Mouse (Mus musculus) heart, embryonic 12.5 days (tissue): ENCODE measurements at regions not wholly inside any gene's neighbourhood (a gene's known extent, or its start where the extent isn't known, plus 50 kb on each side); places are given as distances from the start of the nearest gene placed in this dataset.
A peak's percentile ranks its signal among the peaks of the same experiment; 100 is the strongest.

Experiments
- ATAC-seq: fragments of 200-750 bp; cut with Nextera tagmentation; 2 replicates; pipeline ENCODE4 v1.8.0; 2017; ENCODE audit warnings: moderate TSS enrichment, moderate library complexity; ENCODE audit not compliant: insufficient number of reproducible peaks, low FRiP score
- H3K27ac ChIP-seq: fragments of 300-500 bp; sonication (generic); 2 replicates; pipeline ENCODE4 v1.5.1; 2016; ENCODE audit warnings: mild to moderate bottlenecking, moderate library complexity; ENCODE audit not compliant: poor library complexity, severe bottlenecking
- H3K27me3 ChIP-seq: fragments of 300-500 bp; sonication (generic); replicated peaks from 2 replicates; pipeline ENCODE4 v1.6.1; 2016; ENCODE audit warnings: mild to moderate bottlenecking, moderate library complexity
- H3K36me3 ChIP-seq: fragments of 300-500 bp; sonication (generic); 2 replicates; pipeline ENCODE4 v1.6.1; 2016; ENCODE audit warnings: mild to moderate bottlenecking, moderate library complexity
- H3K4me1 ChIP-seq: fragments of 300-500 bp; sonication (generic); replicated peaks from 2 replicates; pipeline ENCODE4 v1.6.1; 2016; ENCODE audit warnings: mild to moderate bottlenecking
- H3K4me2 ChIP-seq: fragments of 300-500 bp; sonication (generic); 2 replicates; pipeline ENCODE4 v1.6.1; 2016; ENCODE audit warnings: mild to moderate bottlenecking, moderate library complexity
- H3K4me3 ChIP-seq: fragments of 300-500 bp; sonication (generic); 2 replicates; pipeline ENCODE4 v1.5.1; 2016; ENCODE audit warnings: mild to moderate bottlenecking
- H3K9ac ChIP-seq: fragments of 300-500 bp; sonication (generic); 2 replicates; pipeline ENCODE4 v1.6.1; 2016; ENCODE audit warnings: mild to moderate bottlenecking, moderate library complexity
- H3K9me3 ChIP-seq: fragments of 300-500 bp; sonication (generic); replicated peaks from 2 replicates; pipeline ENCODE4 v1.6.1; 2016; ENCODE audit warnings: mild to moderate bottlenecking, moderate library complexity
- WGBS: fragments of 180-500 bp; shearing (Covaris S2); methylation state at CpG from one replicate; pipeline ENCODE4 v1.1.7; 2016; 5-methylcytosine and 5-hydroxymethylcytosine counted together

DNA sequence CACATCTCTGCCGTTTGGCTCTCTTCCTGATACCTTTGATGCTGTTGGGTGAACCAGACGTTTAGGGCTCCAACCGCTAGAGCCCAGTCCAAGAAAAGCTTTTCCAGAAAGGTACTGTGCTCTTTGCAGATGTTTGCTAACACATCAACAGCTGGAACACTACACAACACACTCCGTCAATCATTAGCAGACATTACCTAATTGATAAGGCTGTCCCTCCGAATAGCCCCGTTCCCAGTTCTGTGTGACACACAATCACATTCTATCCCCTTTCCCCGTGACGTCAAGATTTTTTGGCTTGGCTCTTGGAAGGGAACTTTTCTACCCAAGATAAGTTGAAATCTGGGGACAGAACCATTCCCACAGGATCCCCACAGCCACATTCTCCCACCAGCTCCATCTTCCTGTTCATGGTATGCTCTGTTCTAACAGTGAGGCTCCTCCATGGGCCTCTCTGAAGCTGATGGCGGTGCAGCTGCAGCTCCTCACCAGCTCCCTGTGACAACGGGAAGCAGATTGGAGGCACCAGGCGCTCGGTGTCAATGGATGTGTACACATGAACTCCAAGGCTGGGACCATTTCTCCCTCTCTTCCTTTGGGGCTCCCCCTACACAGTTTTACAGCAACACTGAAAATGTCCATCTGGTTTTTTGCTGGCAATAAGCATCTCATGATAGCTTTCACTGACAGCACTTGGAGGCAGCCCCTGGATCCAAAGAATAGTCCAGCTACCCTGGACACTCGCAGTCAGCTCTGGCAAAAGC lies 122.6 kb upstream of the Tbx20 start:
- 38% methylated on average over 13 of the region's 13 CpGs for WGBS
- H3K9me3 ChIP-seq, result 0 out of 2 replicates have a peak, but pooled peaks cover 2% of the 10 kb centered on the region
- ATAC-seq, result peak; percentile 69
- H3K4me1 ChIP-seq, result peaks cover 29% of the 10 kb centered on the region
- no peaks in the 10 kb centered on the region for H3K27me3 ChIP-seq
- no peak overlapping the region for H3K4me2 ChIP-seq
- H3K27ac ChIP-seq, result peak overlapping the region; percentile 74
- H3K4me3 ChIP-seq, result no peak overlapping the region
- no peaks in the 10 kb centered on the region for H3K36me3 ChIP-seq
- no peak overlapping the region for H3K9ac ChIP-seq

DNA sequence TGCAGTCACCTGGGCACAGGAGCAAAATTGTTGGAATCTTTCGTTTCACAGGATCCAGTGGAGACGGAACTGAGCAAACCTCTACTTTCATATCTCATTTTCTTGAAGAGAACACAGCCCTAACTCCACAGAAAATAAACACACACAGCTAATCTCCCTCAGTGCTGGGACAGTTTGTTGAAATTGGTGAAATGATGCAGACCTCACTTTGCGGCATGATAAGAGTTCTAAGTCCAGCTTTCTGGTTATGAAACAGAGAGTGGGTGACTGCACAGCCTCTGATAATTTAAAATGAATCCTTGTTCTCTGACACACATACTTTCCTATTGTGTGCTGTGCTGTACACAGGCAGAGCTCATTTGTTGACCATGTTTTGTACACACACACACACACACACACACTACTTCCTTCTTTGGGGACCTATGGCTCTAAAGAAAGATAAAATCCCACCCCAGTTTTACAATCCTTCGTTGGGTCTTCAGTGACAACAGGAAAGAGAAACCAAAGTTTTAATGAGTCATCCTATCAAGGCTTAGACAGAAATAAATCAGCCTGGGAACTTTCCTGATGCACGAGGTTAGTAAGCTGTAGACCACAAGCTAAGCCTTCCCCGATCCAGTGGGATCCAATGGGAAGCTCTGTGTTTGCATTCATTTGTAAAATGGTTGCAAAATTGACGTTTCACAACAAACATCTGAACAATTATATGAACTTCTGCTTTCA lies 125.3 kb upstream of the Tbx20 start:
- peak overlapping the region; percentile 72 for H3K27ac ChIP-seq
- WGBS, result 37% methylated on average over 7 of the region's 7 CpGs
- H3K9me3 ChIP-seq, result 0 out of 2 replicates have a peak, but pooled peaks cover 2% of the 10 kb centered on the region
- no peak overlapping the region for H3K9ac ChIP-seq
- no peak overlapping the region for H3K4me3 ChIP-seq
- peaks cover 38% of the 10 kb centered on the region for H3K4me1 ChIP-seq
- H3K4me2 ChIP-seq, result no peak overlapping the region
- H3K27me3 ChIP-seq, result no peaks in the 10 kb centered on the region
- H3K36me3 ChIP-seq, result no peaks in the 10 kb centered on the region
- peak; percentile 5; the same call in 1 of the 2 replicates for ATAC-seq

DNA sequence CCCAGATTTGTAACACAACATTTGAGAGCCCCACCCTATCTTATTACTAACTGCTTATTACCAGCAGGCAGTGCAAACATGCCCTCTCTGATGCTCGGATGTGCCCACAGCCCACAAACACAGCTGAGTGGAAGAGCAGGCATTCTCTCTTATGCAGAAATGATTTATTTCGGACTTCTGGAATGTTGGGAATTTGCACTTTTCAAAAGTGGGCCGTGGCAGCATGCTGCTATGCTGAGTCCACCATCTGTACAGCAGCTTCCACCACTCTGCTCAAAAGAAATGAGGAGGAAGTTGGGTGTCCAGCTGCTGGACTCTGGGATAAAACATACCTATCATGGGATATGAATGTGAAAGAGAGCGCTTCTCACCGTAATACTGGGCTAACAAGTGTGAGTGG lies 129.6 kb upstream of the Tbx20 start:
- 52% methylated on average over 5 of the region's 5 CpGs for WGBS
- H3K4me2 ChIP-seq, result no peak overlapping the region
- no peaks in the 10 kb centered on the region for H3K27me3 ChIP-seq
- ATAC-seq, result no peak
- no peak overlapping the region for H3K4me3 ChIP-seq
- peaks cover 31% of the 10 kb centered on the region for H3K4me1 ChIP-seq
- H3K27ac ChIP-seq, result no peak overlapping the region
- H3K36me3 ChIP-seq, result no peaks in the 10 kb centered on the region
- no peak overlapping the region for H3K9ac ChIP-seq
- no peaks in the 10 kb centered on the region for H3K9me3 ChIP-seq

DNA sequence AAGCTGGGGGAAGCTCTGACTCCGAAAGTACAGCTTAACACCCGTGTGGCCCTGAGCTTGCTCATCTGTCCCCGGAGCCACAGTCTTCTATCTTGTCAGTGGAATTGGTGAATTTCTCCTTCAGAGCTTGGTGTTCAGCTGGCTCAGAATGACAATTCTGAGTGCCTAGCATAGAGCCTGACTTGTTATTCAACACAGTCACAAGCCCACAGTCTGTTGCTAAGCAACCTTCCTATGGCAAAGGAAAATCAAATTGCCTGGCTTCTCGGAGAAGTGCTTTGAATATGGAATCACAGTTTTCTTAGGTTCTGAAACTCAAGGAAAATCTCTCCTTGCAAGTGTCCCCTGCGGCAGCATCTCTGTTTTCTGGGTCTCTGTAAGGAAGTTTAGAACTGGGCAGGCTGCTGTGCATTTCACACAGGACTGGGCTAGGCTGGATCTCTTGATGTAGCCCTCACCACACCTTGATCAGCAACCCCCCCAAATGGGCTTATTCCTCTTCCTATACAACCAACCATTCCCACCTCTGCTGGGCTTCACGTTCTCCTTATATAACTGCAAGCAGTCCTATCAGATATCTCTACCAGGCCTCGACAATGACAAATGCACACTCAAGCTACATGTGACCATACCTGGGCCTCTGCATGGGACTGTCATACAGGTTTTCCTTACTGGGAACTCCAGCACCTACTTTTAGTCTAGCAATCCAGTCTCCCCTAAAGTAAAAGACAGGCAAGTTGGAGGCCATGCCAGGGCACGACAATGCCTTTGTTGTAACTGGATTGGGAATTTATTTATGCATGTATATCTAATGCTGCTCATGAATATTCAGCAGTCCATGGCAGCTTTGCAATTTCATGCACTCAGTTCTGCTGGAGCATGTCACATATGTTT lies 135.2 kb upstream of the Tbx20 start:
- H3K9ac ChIP-seq, result no peak overlapping the region
- no peaks in the 10 kb centered on the region for H3K9me3 ChIP-seq
- H3K27me3 ChIP-seq, result no peaks in the 10 kb centered on the region
- WGBS, result 65% methylated on average over 8 of the region's 8 CpGs
- H3K36me3 ChIP-seq, result no peaks in the 10 kb centered on the region
- peaks cover 33% of the 10 kb centered on the region for H3K4me1 ChIP-seq
- ATAC-seq, result no peak
- no peak overlapping the region for H3K4me2 ChIP-seq
- no peak overlapping the region for H3K4me3 ChIP-seq
- no peak overlapping the region for H3K27ac ChIP-seq

DNA sequence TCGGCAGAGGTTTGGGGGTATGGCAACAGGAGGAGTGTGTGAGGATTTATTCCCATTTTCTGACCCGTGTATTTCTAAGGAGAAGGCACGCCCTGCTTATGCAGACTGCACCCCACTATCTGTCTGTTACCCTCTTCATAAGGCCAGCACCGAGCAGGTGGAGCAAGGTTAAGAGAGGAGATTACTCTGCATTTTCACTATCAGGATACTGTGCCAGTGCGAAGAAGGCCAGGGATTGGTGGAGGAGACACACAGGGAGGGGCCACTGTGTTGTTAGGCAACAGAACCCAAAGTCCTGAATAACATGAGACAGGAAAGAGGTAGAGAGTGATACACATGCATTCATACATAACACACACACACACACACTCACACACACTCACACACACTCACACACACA lies 136.6 kb upstream of the Tbx20 start:
- no peak overlapping the region for H3K27ac ChIP-seq

DNA sequence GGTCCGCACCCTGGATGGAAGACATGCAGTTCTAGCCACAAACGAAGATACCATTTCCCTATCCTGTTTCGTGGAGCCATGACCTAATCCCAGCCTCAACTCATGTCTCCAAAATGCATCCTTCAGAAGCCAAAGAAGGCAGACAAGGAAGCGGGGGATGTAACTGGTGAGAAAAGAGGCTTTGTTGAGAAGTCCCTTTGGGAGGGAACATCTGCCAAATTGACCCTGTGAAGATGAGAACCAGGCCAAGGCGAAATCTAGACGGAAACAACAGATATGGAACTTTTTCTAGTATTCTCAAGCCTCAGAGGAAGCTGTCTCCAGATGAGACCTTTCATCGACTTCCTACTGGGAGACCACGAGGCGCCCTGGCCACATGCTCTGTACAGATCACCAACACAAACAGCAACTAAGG lies 145.9 kb upstream of the Tbx20 start:
- Histone ChIP-seq H3K9me3 (no peaks in the 10 kb centered on the region), H3K4me3 (no peak overlapping the region), H3K4me1 (peaks cover 24% of the 10 kb centered on the region), H3K27ac (no peak overlapping the region), H3K9ac (no peak overlapping the region), H3K27me3 (no peaks in the 10 kb centered on the region), H3K36me3 (no peaks in the 10 kb centered on the region), H3K4me2 (no peak overlapping the region)
- ATAC-seq, result peak; percentile 66
- WGBS, result 35% methylated on average over 9 of the region's 9 CpGs

More for the DNA sequence above, 136.6 kb upstream of the Tbx20 start:
- Histone ChIP-seq H3K4me1 (peaks cover 33% of the 10 kb centered on the region), H3K4me3 (no peak overlapping the region), H3K27me3 (no peaks in the 10 kb centered on the region), H3K9me3 (no peaks in the 10 kb centered on the region), H3K36me3 (no peaks in the 10 kb centered on the region), H3K4me2 (no peak overlapping the region), H3K9ac (no peak overlapping the region)
- 31% methylated on average over 5 of the region's 5 CpGs for WGBS
- ATAC-seq, result peak; percentile 45; the same call in 1 of the 2 replicates

DNA sequence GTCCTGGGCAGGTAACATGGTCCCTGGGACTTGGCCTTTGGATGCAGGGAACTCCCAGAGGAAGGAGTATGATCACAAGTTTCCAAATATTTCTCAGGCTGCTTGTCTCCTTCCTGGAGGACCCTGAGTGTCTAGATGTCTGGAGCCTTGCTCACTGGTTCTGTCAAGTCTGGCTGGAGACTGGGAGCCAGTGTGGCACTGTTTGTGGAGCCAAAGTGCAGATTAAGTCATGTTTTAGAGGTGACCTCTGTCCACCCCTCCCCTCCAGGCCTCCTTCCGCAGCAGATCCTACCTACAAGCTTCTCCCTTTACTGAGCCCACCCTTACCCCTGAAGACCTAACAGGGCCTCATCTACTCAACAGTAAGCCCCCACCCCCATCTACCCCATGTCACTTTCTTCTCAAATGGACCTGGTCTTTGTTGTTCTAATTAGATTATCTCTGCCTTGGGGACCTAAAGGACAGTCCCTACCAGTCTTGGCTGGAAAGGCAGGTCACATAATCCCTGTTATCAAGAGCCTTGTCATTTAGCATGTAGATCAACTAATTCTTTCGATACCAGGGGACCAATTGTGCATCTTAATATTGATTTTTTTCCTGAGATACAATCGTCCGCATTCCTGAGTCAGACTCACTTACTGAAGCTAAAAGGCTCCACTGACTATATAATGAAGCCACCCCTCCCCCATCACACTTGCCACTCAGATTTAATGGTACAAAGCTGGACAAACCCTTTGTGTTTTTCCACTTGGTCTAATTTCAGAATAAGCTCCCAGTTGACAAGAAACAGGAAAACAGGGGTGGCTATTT lies 148.2 kb upstream of the Tbx20 start:
- no peaks in the 10 kb centered on the region for H3K9me3 ChIP-seq
- no peak overlapping the region for H3K9ac ChIP-seq
- H3K4me1 ChIP-seq, result peaks cover 24% of the 10 kb centered on the region
- 52% methylated on average over 4 of the region's 4 CpGs for WGBS
- no peaks in the 10 kb centered on the region for H3K27me3 ChIP-seq
- H3K4me3 ChIP-seq, result no peak overlapping the region
- H3K4me2 ChIP-seq, result no peak overlapping the region
- H3K27ac ChIP-seq, result peak overlapping the region; percentile 43; the same call in 1 of the 2 replicates
- H3K36me3 ChIP-seq, result no peaks in the 10 kb centered on the region
- ATAC-seq, result no peak

DNA sequence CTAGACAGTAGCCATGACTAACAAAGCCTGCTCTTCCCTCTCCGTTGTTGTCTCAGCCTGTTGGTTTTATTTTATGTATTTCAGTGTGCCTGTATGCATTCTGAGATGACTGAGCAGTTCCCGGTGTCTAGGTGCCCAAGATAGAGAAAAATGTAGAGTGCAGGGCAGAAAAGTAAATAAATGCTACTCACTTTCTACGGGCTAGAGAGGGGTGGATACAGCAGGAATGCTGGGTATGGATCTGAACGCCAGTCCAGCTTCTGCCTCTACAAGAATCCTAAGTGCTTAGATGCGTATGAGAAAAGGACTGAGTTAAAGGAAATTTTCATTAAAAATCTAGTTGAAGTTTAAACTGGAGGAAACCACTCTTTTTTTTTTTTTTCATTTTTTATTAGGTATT lies 149.4 kb upstream of the Tbx20 start:
- no peak for ATAC-seq
- no peak overlapping the region for H3K4me3 ChIP-seq
- peaks cover 24% of the 10 kb centered on the region for H3K4me1 ChIP-seq
- no peaks in the 10 kb centered on the region for H3K27me3 ChIP-seq
- no peaks in the 10 kb centered on the region for H3K36me3 ChIP-seq
- 80% methylated on average over 5 of the region's 5 CpGs for WGBS
- no peak overlapping the region for H3K4me2 ChIP-seq
- H3K9ac ChIP-seq, result no peak overlapping the region
- H3K27ac ChIP-seq, result no peak overlapping the region
- no peaks in the 10 kb centered on the region for H3K9me3 ChIP-seq

DNA sequence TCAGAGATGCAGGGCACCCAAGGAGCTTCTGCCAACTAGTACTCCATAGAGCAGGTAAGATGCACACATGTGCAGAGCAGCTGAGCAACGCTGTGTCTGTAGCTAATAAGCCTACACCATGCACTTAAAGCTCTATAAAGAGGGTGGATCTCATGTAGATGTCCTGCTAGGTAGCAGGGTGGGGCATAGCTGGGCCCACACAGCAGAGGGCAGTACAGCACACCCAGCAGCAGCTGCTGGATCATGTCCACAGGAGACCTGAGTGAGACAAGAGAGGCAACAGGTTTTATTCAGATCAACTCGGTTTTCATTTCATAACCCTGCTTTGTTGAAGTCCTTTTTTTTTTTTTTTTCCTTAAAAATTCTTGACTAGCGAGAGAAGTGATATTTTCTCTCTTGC lies 151.5 kb upstream of the Gm10181 start:
- Histone ChIP-seq H3K9me3 (no peaks in the 10 kb centered on the region), H3K4me3 (no peak overlapping the region), H3K9ac (no peak overlapping the region), H3K4me1 (peaks cover 3% of the 10 kb centered on the region), H3K4me2 (no peak overlapping the region), H3K27me3 (no peaks in the 10 kb centered on the region), H3K27ac (no peak overlapping the region), H3K36me3 (no peaks in the 10 kb centered on the region)
- 55% methylated on average over 3 of the region's 3 CpGs for WGBS
- ATAC-seq, result no peak

DNA sequence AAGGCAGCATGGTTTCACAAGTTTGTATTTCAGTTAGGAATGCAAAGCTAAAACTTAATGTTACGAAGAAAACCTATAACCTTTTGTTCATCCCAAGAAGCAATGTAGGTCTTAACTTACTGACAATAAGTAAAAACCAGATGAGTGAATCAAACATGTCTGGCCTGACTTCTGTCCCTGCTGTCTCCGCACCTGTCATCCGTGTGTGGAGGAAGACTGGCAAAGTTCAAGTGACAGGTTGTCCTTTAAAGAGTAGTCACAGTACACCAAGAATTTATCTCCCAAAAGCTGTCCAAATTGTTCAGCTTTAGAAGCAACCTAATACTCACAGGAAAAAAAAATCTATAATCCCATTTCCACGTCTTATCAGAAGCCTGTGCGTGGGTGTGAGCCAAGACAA lies 146.3 kb upstream of the Gm10181 start:
- Histone ChIP-seq H3K4me3 (no peak overlapping the region), H3K36me3 (no peaks in the 10 kb centered on the region), H3K4me1 (peaks cover 25% of the 10 kb centered on the region), H3K4me2 (no peak overlapping the region), H3K9ac (no peak overlapping the region), H3K27me3 (no peaks in the 10 kb centered on the region), H3K9me3 (no peaks in the 10 kb centered on the region), H3K27ac (peak overlapping the region; percentile 79)
- 42% methylated on average over 5 of the region's 5 CpGs for WGBS
- ATAC-seq, result no peak
